Mouse (Mus musculus): ENCODE data around the gene Mrpl1.

DNA sequence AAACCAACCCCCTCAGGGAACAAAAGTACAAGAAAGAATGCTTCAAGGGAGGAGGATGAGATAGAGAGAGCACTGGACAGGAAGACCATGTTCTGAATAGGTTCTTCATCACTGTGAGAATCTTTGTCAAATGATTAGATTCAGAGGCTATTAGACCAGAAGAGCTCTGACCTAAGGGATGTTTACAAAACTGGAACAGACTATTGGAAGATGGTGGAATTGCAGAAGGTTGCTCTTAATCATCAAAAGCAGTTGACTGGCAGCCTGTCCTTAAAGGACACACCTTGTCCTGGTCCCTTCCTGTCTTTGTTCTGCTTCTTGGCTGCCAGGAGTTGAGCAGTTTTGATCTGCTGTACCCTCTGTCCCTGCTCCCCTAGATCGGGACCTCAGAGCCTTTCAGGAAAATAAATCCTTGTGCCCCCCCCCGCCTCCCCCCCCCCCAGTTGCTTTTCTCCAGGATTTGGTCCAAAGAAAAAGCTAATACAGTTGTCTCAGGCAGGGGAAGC is 12.7 kb upstream of the Mrpl1 start:
- no peak for TF ChIP-seq POLR2A (IDR thresholded peaks at IDR 0.05; ENCODE audit: control insufficient read depth, extremely low read depth, insufficient read depth, low read length, poor library complexity)
- TF ChIP-seq CTCF (IDR thresholded peaks at IDR 0.05; ENCODE audit: borderline replicate concordance, control insufficient read depth, extremely low read depth, insufficient read depth, low read length, poor library complexity), result no peak

All from thymus, adult 2 months (tissue).